Mouse (Mus musculus) lung, embryonic 14.5 days (tissue): ENCODE results near the gene Itga10. TPM values are rescaled to one million over a fixed set of nuclear protein-coding genes. Genes with fewer than 3 reads are reported as not detected.
"Not testable (repeated sequence)": the region's sequence is repeated elsewhere in the genome, so short reads cannot be mapped to it uniquely, and the experiment has no call there.

Source experiments
- ATAC-seq: fragments of 200-750 bp; cut with Nextera tagmentation; 2 replicates; pipeline ENCODE4 v1.8.0; 2017; ENCODE audit warnings: mild to moderate bottlenecking, moderate TSS enrichment, moderate library complexity; ENCODE audit not compliant: insufficient read depth
- DNase-seq: peaks from one replicate; pipeline ENCODE4 v3.0.0-alpha.2; 2015
- H3K27ac ChIP-seq: fragments of 300-500 bp; sonication (generic); 2 replicates; pipeline ENCODE4 v1.5.1; 2014; ENCODE audit warnings: low read depth, mild to moderate bottlenecking, moderate library complexity
- H3K27me3 ChIP-seq: fragments of 300-500 bp; sonication (generic); 2 replicates; pipeline ENCODE4 v1.6.1; 2014; ENCODE audit warnings: low read length, control low read depth; ENCODE audit not compliant: insufficient read depth
- H3K36me3 ChIP-seq: fragments of 300-500 bp; sonication (generic); 2 replicates; pipeline ENCODE4 v1.6.1; 2014; ENCODE audit warnings: control low read depth; ENCODE audit not compliant: insufficient read depth
- H3K4me1 ChIP-seq: fragments of 300-500 bp; sonication (generic); 2 replicates; pipeline ENCODE4 v1.6.1; 2014; ENCODE audit warnings: antibody characterized with exemption, control low read depth; ENCODE audit not compliant: insufficient read depth
- H3K4me2 ChIP-seq: fragments of 300-500 bp; sonication (generic); 2 replicates; pipeline ENCODE4 v1.6.1; 2014; ENCODE audit warnings: mild to moderate bottlenecking
- H3K4me3 ChIP-seq: fragments of 300-500 bp; sonication (generic); 2 replicates; pipeline ENCODE4 v1.5.1; 2014; ENCODE audit warnings: low read depth, low read length
- H3K9ac ChIP-seq: fragments of 300-500 bp; sonication (generic); 2 replicates; pipeline ENCODE4 v1.6.1; 2014
- H3K9me3 ChIP-seq: fragments of 300-500 bp; sonication (generic); 2 replicates; pipeline ENCODE4 v1.6.1; 2016; ENCODE audit warnings: low read depth, low read length, control low read depth
- CTCF ChIP-seq: IDR thresholded peaks from 2 replicates; pipeline ENCODE4 v1.5.1; 2016; ENCODE audit warnings: antibody characterized with exemption, low read depth
- WGBS: fragments of 180-500 bp; shearing (Covaris S2); extraction: QIAGEN DNeasy Blood & Tissue Kit; methylation state at CpG from one replicate; pipeline ENCODE4 v1.1.7; 2014; 5-methylcytosine and 5-hydroxymethylcytosine counted together
- polyA plus RNA-seq: library from polyadenylated mRNA; unstranded; fragments of >200 nt; fragmentation: Nextera tagmentation; extraction: Ambion mirVana; gene quantifications from 2 replicates; pipeline ENCODE4 v1.2.1, GENCODE M21; 2014

Gene Itga10
- polyA plus RNA-seq, 1 experiment from 2014 or later = 0.70 TPM

DNA sequence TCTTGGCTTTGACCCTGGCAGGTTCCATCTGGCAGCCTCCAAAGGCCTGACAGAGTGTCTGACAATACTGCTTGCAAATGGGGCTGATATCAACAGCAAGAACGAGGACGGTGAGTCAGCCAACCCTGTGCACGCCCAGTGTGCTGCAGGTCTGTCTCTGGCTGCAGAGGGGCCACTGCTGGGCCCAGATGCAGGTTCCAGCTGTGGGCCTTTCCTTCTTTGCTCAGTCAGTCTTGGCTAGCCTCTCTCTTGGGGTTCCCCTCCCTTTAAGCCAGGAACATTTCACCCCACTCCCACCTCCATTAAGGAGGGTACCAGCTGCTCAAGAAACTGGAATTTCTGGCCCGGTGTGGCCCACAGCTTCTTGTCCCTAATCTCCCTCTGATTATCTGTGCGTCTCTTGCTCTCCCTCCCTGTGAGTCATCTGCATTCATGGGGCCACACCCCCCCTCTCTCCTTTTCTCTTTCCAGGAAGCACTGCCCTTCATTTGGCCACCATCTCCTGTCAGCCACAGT lies 33.8 kb downstream of the Itga10 start:
- no peaks in the 10 kb centered on the region for H3K36me3 ChIP-seq
- no peak for ATAC-seq
- H3K9me3 ChIP-seq = no peaks in the 10 kb centered on the region
- peaks cover 11% of the 10 kb centered on the region for H3K27me3 ChIP-seq
- H3K4me2 ChIP-seq = no peak overlapping the region
- H3K4me1 ChIP-seq = no peaks in the 10 kb centered on the region
- no peak for DNase-seq
- no peak overlapping the region for H3K4me3 ChIP-seq
- H3K9ac ChIP-seq = no peak overlapping the region
- TF ChIP-seq CTCF = no peak
- no peak overlapping the region for H3K27ac ChIP-seq
- 16% methylated on average over 5 of the region's 5 CpGs for WGBS

DNA sequence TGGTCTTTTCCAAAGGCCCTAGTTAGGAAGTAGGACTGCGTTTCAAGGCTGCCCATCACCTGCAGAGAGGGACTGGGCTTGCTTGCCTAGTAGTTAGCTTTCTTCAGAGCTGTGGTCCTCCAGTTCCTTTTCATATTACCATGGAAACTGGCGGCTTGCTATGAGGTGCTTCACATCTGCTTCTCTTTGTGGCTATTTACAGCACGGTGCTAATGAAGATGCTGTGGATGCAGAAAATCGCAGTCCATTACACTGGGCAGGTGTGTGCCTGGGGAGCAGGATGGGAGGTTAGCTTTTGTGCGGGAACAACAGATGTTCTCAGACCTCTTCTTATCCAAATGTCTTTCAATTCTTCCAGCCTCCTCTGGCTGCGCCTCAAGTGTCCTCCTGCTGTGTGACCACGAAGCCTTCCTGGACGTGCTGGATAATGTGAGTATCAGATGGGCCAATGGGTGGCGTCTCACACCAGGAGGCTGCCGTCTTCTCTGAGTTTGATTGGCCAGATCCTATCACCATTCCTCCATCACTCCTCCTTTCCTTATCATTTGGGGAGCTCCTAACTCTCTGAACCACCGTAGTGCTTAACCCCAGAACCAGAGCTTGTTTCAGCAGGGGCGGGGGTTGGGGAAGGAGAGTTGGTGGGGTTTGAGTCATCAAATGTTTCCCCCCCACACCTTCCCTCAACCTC lies 35.0 kb downstream of the Itga10 start:
- WGBS = 25% methylated on average over 12 of the region's 12 CpGs

DNA sequence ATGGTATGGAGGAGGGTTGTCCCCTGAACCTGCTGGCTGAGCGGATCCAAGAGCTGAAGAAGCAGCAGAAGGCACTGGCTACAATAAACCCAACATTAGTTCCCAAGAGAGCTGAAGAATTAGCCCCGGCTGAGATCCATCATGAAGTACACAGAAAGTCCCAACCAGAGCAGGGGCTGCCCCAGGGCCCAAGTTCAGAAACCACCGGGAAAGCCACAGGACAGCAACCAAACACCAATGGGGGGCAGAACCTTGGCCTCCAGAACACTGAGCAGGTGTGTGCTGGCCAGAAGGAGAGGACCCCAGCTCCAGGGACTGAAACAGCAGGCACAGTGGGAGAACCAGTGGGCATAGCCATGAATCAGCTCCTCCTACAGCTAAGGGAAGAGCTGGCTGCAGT lies 38.1 kb downstream of the Itga10 start:
- WGBS = 87% methylated on average over 3 of the region's 3 CpGs
- H3K9me3 ChIP-seq = no peaks in the 10 kb centered on the region
- no peaks in the 10 kb centered on the region for H3K36me3 ChIP-seq
- DNase-seq (no peak), ATAC-seq (no peak)
- H3K4me2 ChIP-seq = no peak overlapping the region
- H3K27ac ChIP-seq = no peak overlapping the region
- H3K9ac ChIP-seq = no peak overlapping the region
- H3K4me3 ChIP-seq = no peak overlapping the region
- H3K4me1 ChIP-seq = no peaks in the 10 kb centered on the region
- H3K27me3 ChIP-seq = peaks cover 15% of the 10 kb centered on the region
- no peak for TF ChIP-seq CTCF

More for the DNA sequence above, 35.0 kb downstream of the Itga10 start:
- no peaks in the 10 kb centered on the region for H3K36me3 ChIP-seq
- no peak overlapping the region for H3K27ac ChIP-seq
- H3K27me3 ChIP-seq = peaks cover 15% of the 10 kb centered on the region
- ATAC-seq (no peak), DNase-seq (no peak)
- no peak overlapping the region for H3K9ac ChIP-seq
- H3K4me3 ChIP-seq = no peak overlapping the region
- no peak overlapping the region for H3K4me2 ChIP-seq
- H3K4me1 ChIP-seq = no peaks in the 10 kb centered on the region
- no peak for TF ChIP-seq CTCF
- H3K9me3 ChIP-seq = no peaks in the 10 kb centered on the region

DNA sequence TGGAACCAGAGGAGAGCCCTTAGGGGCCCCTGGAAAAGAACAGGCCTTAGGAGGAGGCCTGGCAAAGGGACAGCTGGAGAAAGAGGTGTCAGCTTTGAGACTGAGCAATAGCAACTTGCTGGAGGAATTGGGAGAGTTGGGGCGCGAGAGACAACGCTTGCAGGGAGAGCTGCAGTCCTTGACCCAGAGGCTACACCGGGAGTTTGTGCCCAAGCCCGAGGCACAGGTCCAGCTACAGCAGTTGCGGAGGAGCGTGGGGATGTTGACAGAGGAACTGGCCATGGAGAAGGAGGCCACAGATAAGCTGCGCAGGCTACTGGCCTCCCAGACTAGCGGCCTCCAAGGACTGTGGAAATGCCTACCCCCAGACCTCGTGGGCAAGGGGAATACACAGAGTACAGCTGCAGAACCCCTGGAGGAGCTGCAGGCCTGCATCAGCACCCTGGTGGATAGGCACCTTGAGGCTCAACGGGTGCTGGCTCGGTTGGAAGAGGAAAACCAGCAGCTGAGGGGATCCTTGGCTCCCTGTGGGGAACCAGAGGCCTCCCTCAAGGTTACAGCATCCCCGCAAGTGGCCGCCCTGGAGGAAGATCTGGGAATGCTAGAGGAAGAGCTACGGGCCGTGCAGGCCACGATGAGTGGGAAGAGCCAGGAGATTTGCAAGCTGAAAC lies 38.9 kb downstream of the Itga10 start:
- no peak for TF ChIP-seq CTCF
- Histone ChIP-seq H3K36me3 (no peaks in the 10 kb centered on the region), H3K4me3 (peak overlapping the region; percentile 24), H3K4me2 (peak overlapping the region; percentile 56), H3K9ac (peak overlapping the region; percentile 17; the same call in 1 of the 2 replicates), H3K27ac (no peak overlapping the region), H3K9me3 (no peaks in the 10 kb centered on the region), H3K27me3 (peaks cover 15% of the 10 kb centered on the region), H3K4me1 (no peaks in the 10 kb centered on the region)
- DNase-seq = no peak
- ATAC-seq = no peak
- 40% methylated on average over 17 of the region's 17 CpGs for WGBS

DNA sequence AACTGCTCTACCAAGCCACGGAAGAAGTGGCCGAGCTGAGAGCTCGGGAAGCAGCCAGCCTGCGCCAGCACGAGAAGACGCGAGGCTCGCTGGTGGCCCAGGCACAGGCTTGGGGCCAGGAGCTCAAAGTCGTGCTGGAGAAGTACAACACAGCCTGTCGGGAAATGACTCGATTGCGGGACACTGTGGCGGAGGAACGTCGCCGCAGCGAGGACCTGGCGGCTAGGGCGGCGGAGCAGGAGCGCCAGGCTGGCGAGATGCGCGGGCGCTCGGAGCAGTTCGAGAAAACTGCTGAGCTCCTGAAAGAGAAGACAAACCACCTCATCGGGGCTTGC lies 39.4 kb downstream of the Itga10 start:
- Histone ChIP-seq H3K4me1 (no peaks in the 10 kb centered on the region), H3K9me3 (no peaks in the 10 kb centered on the region), H3K27me3 (peaks cover 14% of the 10 kb centered on the region), H3K9ac (peak overlapping the region; percentile 17; the same call in 1 of the 2 replicates), H3K27ac (no peak overlapping the region), H3K36me3 (no peaks in the 10 kb centered on the region), H3K4me3 (peak overlapping the region; percentile 24), H3K4me2 (peak overlapping the region; percentile 56)
- TF ChIP-seq CTCF = no peak
- peak; percentile 47 for DNase-seq
- WGBS = 12% methylated on average over 28 of the region's 28 CpGs
- ATAC-seq = no peak

DNA sequence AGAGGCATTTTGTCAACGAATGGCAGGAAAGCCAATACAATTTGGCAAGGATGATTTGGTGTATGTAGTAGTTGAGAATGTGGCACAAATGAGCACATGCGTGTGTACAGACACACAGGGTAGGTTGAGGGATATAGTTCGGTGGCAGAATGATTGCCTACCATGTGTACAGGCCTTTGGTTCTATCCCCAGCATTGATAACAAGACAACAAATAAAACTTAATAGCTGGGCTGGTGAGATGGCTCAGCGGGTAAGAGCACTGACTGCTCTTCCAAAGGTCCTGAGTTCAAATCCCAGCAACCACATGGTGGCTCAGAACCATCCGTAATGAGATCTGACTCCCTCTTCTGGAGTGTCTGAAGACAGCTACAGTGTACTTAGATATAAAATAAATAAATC lies 40.7 kb downstream of the Itga10 start:
- H3K36me3 ChIP-seq, H3K27me3 ChIP-seq, H3K9ac ChIP-seq, H3K9me3 ChIP-seq, H3K27ac ChIP-seq, ATAC-seq, H3K4me2 ChIP-seq, DNase-seq, H3K4me3 ChIP-seq, H3K4me1 ChIP-seq: not testable (repeated sequence)
- WGBS = 88% methylated on average over 5 of the region's 5 CpGs

DNA sequence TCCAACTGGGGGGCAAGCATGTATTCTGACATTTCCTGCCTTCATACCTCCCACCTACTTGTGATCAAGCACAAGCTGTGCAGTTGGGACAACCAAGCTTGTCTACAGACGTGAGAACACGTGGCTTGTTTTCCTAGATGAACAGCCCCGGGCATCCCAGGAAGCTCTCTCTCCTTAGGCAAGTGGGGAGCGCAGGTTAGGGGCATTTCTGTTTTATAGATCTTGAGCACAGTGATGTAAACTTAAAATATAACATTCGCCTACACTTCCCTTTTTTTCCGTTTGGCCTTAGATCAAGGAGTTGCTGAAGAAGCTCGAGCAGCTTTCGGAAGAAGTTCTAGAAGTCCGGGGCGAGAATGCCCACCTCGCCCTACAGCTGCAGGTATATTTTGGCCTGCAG lies 43.5 kb downstream of the Itga10 start:
- no peak overlapping the region for H3K27ac ChIP-seq
- H3K4me1 ChIP-seq = no peaks in the 10 kb centered on the region
- H3K4me2 ChIP-seq = no peak overlapping the region
- no peaks in the 10 kb centered on the region for H3K36me3 ChIP-seq
- H3K9me3 ChIP-seq = no peaks in the 10 kb centered on the region
- TF ChIP-seq CTCF = no peak
- DNase-seq (no peak), ATAC-seq (no peak)
- WGBS = 75% methylated on average over 11 of the region's 11 CpGs
- no peak overlapping the region for H3K4me3 ChIP-seq
- no peak overlapping the region for H3K9ac ChIP-seq
- peaks cover 5% of the 10 kb centered on the region; the same call in 1 of the 2 replicates for H3K27me3 ChIP-seq
